Mouse (Mus musculus): ENCODE data around the gene Mdga1. TPM values are rescaled to one million over a fixed set of nuclear protein-coding genes. Genes with fewer than 3 reads are reported as not detected.

Gene Mdga1
- polyA plus RNA-seq, 1 experiment = 2.2 TPM

DNA sequence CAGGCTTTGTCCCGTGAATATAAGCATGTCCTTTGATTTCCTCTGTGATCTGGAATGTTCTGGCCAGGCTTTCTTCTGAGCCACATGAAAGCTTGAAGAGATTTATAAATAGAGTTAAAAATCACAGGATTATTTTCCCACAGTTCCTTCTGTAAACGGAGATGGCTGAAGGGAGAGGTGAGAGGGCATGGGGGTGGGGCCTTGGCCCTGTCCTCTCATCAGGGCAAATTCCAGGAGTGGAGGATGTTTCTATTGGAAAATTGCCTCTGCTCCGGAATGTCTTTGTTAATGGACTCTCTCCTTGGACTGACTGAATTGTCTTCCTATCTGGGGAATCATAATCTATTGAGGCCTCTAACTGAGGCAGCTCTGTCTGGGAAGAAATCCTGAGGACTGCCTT lies 15.6 kb upstream of the Mdga1 start:
- H3K4me3 ChIP-seq (ENCODE audit: insufficient read depth, low read length) = no peak overlapping the region
- TF ChIP-seq CTCF (IDR thresholded peaks at IDR 0.05; ENCODE audit: low read depth, low read length) (no peak), POLR2A (IDR thresholded peaks at IDR 0.05; ENCODE audit: borderline replicate concordance, low read depth, low read length) (no peak)
- peaks cover 1% of the 10 kb centered on the region for H3K4me1 ChIP-seq (ENCODE audit: control insufficient read depth, insufficient read depth, low read length)
- no peak overlapping the region for H3K27ac ChIP-seq (ENCODE audit: insufficient read depth, low read depth, low read length)

GRCm38 (mm10) chr17:29984931-29985330 lies 15.0 kb upstream of the Mdga1 start:
- TF ChIP-seq CTCF (IDR thresholded peaks at IDR 0.05; ENCODE audit: low read depth, low read length) = no peak
- TF ChIP-seq POLR2A (IDR thresholded peaks at IDR 0.05; ENCODE audit: borderline replicate concordance, low read depth, low read length) = no peak
- Histone ChIP-seq H3K27ac (ENCODE audit: insufficient read depth, low read depth, low read length) (no peak overlapping the region), H3K4me3 (ENCODE audit: insufficient read depth, low read length) (no peak overlapping the region), H3K4me1 (ENCODE audit: control insufficient read depth, insufficient read depth, low read length) (no peaks in the 10 kb centered on the region; the same call in 1 of the 2 replicates)

- Histone ChIP-seq H3K27ac (ENCODE audit: insufficient read depth, low read depth, low read length) (no peak overlapping the region), H3K4me1 (ENCODE audit: control insufficient read depth, insufficient read depth, low read length) (no peaks in the 10 kb centered on the region), H3K4me3 (ENCODE audit: insufficient read depth, low read length) (no peak overlapping the region)
- no peak for TF ChIP-seq CTCF (IDR thresholded peaks at IDR 0.05; ENCODE audit: low read depth, low read length)
- TF ChIP-seq POLR2A (IDR thresholded peaks at IDR 0.05; ENCODE audit: borderline replicate concordance, low read depth, low read length) = no peak
These were observed 13.3 kb upstream of the Mdga1 start for GRCm38 (mm10) chr17:29983190-29983589.

DNA sequence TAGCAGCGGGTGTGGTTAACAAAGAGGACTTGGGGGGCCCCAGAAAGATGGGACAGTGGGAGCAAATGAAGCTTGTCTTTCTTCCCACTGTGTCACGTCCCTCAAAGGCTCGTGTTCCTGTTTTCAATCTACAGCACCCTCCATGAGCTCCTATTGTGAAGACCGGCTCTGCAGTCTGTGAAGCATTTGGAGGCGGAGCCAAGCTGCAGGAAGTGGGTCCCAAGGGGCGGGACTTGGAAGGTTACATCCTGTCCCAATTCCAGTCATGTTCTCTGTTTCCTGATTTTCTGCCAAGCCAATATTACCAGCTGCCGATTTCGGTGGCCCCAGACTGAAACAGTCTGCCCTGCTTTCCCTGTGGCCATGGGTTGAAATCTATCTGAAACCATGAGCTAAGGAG lies 11.7 kb upstream of the Mdga1 start:
- Histone ChIP-seq H3K4me1 (ENCODE audit: control insufficient read depth, insufficient read depth, low read length) (no peaks in the 10 kb centered on the region), H3K4me3 (ENCODE audit: insufficient read depth, low read length) (no peak overlapping the region), H3K27ac (ENCODE audit: insufficient read depth, low read depth, low read length) (no peak overlapping the region)
- no peak for TF ChIP-seq CTCF (IDR thresholded peaks at IDR 0.05; ENCODE audit: low read depth, low read length)
- TF ChIP-seq POLR2A (IDR thresholded peaks at IDR 0.05; ENCODE audit: borderline replicate concordance, low read depth, low read length) = no peak

DNA sequence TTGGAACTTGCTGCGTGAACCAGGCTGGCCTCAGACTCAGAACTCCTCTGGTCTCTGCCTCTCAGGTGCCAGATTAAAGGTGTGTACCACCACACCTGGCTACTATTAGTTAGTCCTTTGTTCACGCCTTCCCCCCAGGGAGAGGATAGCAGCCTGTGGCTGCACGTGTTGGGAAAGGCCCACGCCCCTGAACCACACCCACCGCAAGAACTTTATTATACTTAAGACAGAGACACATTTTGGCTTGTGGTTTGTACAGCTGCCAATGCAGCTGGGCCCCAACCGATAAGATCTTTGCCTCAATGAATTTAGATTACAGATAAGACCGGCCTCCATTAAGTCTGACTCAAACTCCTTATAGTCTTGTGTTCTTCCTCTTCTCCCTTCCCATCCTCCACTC lies 10.0 kb upstream of the Mdga1 start:
- H3K4me1 ChIP-seq (ENCODE audit: control insufficient read depth, insufficient read depth, low read length) = no peaks in the 10 kb centered on the region
- TF ChIP-seq POLR2A (IDR thresholded peaks at IDR 0.05; ENCODE audit: borderline replicate concordance, low read depth, low read length) = no peak
- TF ChIP-seq CTCF (IDR thresholded peaks at IDR 0.05; ENCODE audit: low read depth, low read length) = no peak
- no peak overlapping the region for H3K27ac ChIP-seq (ENCODE audit: insufficient read depth, low read depth, low read length)
- no peak overlapping the region for H3K4me3 ChIP-seq (ENCODE audit: insufficient read depth, low read length)

- Histone ChIP-seq H3K27ac (ENCODE audit: insufficient read depth, low read depth, low read length) (no peak overlapping the region), H3K4me3 (ENCODE audit: insufficient read depth, low read length) (no peak overlapping the region), H3K4me1 (ENCODE audit: control insufficient read depth, insufficient read depth, low read length) (no peaks in the 10 kb centered on the region)
- TF ChIP-seq CTCF (IDR thresholded peaks at IDR 0.05; ENCODE audit: low read depth, low read length) (no peak), POLR2A (IDR thresholded peaks at IDR 0.05; ENCODE audit: borderline replicate concordance, low read depth, low read length) (no peak)
These were observed 9.1 kb upstream of the Mdga1 start for GRCm38 (mm10) chr17:29979020-29979419.

DNA sequence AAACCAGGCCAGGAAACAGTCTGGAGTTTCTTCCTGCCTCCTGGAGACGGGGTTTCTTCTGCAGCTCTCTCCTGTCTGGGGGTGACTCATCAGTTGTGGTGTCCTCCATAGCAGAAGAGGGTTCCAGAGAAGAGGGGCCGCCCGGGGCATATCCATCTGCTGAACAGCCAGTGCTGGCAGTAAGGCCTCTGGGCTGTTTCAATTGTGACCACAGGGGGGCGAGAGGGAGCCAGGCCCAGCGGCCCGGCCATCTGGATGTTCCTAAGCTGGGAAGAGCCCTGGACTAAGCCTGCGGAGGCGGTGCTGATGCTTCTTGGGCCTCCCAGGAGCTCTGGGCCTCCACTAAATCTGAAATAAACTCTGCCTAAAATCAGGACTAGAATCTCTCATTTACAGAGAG lies 5.8 kb upstream of the Mdga1 start:
- no peaks in the 10 kb centered on the region for H3K4me1 ChIP-seq (ENCODE audit: control insufficient read depth, insufficient read depth, low read length)
- H3K4me3 ChIP-seq (ENCODE audit: insufficient read depth, low read length) = no peak overlapping the region
- peak; percentile 65 for TF ChIP-seq CTCF (IDR thresholded peaks at IDR 0.05; ENCODE audit: low read depth, low read length)
- TF ChIP-seq POLR2A (IDR thresholded peaks at IDR 0.05; ENCODE audit: borderline replicate concordance, low read depth, low read length) = no peak
- H3K27ac ChIP-seq (ENCODE audit: insufficient read depth, low read depth, low read length) = no peak overlapping the region

DNA sequence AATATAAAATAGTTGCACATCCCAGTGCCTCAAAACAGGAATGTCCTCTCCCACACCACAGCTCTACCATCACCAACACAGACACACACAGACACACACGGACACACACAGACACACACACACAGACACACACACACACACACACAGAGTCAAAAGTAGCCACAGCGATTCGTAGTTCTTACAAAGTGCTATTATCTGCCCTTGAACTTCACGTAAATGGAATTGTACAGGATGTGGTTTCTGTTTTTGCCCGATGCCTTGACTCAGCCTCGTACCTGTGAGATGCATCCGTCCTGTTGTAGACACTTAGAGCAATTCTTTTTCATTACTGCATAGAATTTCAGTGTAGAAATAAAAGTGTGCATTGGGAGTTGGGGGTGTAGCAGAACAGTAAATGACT lies 3.3 kb upstream of the Mdga1 start:
- Histone ChIP-seq H3K27ac (ENCODE audit: insufficient read depth, low read depth, low read length) (no peak overlapping the region), H3K4me3 (ENCODE audit: insufficient read depth, low read length) (no peak overlapping the region), H3K4me1 (ENCODE audit: control insufficient read depth, insufficient read depth, low read length) (no peaks in the 10 kb centered on the region)
- no peak for TF ChIP-seq POLR2A (IDR thresholded peaks at IDR 0.05; ENCODE audit: borderline replicate concordance, low read depth, low read length)
- no peak for TF ChIP-seq CTCF (IDR thresholded peaks at IDR 0.05; ENCODE audit: low read depth, low read length)

GRCm38 (mm10) chr17:29971761-29972432 lies 2.0 kb upstream of the Mdga1 start:
- Histone ChIP-seq H3K27ac (ENCODE audit: insufficient read depth, low read depth, low read length) (no peak overlapping the region), H3K4me3 (ENCODE audit: insufficient read depth, low read length) (no peak overlapping the region), H3K4me1 (ENCODE audit: control insufficient read depth, insufficient read depth, low read length) (no peaks in the 10 kb centered on the region)
- TF ChIP-seq CTCF (IDR thresholded peaks at IDR 0.05; ENCODE audit: low read depth, low read length) (no peak), POLR2A (IDR thresholded peaks at IDR 0.05; ENCODE audit: borderline replicate concordance, low read depth, low read length) (no peak)

DNA sequence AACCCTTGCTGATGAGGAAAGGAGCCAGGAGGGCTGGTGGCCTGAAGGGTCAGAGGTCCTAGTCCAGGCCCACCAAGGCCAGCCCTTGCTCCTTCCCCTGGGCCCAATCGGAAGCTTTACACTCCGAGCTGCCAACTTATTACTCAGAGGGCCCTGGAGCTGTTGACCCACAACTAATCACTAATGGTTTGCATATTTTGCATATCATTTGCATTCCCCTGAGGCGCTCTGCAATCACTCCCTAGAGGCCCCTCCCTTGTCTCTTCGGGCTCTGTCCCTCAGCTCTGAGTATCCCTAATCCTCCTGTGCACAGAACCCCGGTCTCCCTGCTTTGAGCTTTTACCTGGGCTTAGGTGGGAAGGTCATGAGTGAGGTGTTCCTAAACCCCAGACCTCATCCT lies 4.4 kb downstream of the Mdga1 start:
- H3K27ac ChIP-seq (ENCODE audit: insufficient read depth, low read depth, low read length) = no peak overlapping the region
- H3K4me1 ChIP-seq (ENCODE audit: control insufficient read depth, insufficient read depth, low read length) = no peaks in the 10 kb centered on the region
- no peak for TF ChIP-seq CTCF (IDR thresholded peaks at IDR 0.05; ENCODE audit: low read depth, low read length)
- no peak for TF ChIP-seq POLR2A (IDR thresholded peaks at IDR 0.05; ENCODE audit: borderline replicate concordance, low read depth, low read length)
- H3K4me3 ChIP-seq (ENCODE audit: insufficient read depth, low read length) = no peak overlapping the region
